ENCODE assay signal across 22 mouse cellular contexts in the genomic region with DNA sequence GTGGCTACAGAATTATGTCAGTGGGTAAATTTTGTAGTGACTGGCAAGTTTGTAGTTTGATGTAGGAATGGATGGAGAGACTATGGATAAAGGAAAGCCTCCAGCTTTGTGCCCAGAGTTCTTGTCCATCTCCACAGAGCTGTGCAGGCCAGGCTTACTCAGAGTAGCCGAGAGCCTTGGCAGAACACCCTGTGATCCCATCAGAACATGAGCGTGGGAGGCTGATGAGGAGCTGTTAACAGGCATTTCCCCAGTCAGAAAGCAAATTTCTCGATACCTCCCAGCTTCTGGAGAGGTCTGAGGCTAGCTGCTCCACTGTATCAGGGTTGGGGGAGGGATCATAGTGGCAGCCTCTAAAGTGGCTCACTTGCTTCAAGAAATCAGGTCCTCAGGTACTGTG.
A peak's percentile ranks its signal among the peaks of the same experiment; 100 is the strongest.
DNase-seq lines count a peak whose midpoint lies in the region; ATAC-seq lines count a peak whose summit lies in the region.
"Had no signal": no experiment of that assay in that cellular context is flagged by ENCODE, and none has a peak within 500 bp of the region (broad histone marks: within the 10 kb centered on the region; RNA-seq: fewer than 3 reads in every experiment).

No protein-coding gene starts in this region.

- H3K4me1 ChIP-seq in embryonic facial prominence, embryonic 10.5 days, result no peaks in the 10 kb centered on the region
- no peaks in the 10 kb centered on the region for H3K4me1 ChIP-seq in kidney, embryonic 14.5 days (ENCODE audit: control insufficient read depth, insufficient read depth, low read length)
- H3K4me1 ChIP-seq: megakaryocyte, embryonic 14.5 days; midbrain, embryonic 15.5 days had no signal

- no peak for ATAC-seq in kidney, embryonic 14.5 days (ENCODE audit: low FRiP score, low TSS enrichment)
- ATAC-seq: forebrain, embryonic 16.5 days; midbrain, embryonic 15.5 days; Patski had no signal

- DNase-seq in lung, adult 18-20 months, result peak; percentile 33 to 54
- no peak for DNase-seq in lung, postnatal 4 days
- peak; percentile 65 for DNase-seq in adipocyte (ENCODE audit: low spot score)
- peak; percentile 54 to 62 for DNase-seq in heart, adult 9 months (ENCODE audit: low spot score in 2 of 2)
- peak; percentile 63 for DNase-seq in lung, postnatal 36 days
- no peak for DNase-seq in embryonic facial prominence, embryonic 10.5 days (ENCODE audit: low spot score)
- DNase-seq: adrenal gland, postnatal 14 days; cerebellum, adult 11 months; cerebellum, postnatal 10 days; kidney, adult 8-10 months; kidney, postnatal 25 days; lung, embryonic 14.5 days; right cerebral cortex, postnatal 14 days; thymus, adult 2 months had no signal

- H3K27me3 ChIP-seq in embryonic facial prominence, embryonic 10.5 days (replicated peaks; ENCODE audit: low read depth, poor library complexity, severe bottlenecking), result no peaks in the 10 kb centered on the region
- no peaks in the 10 kb centered on the region for H3K27me3 ChIP-seq in kidney, embryonic 14.5 days (ENCODE audit: control insufficient read depth, insufficient read depth, low read length)
- H3K27me3 ChIP-seq: megakaryocyte, embryonic 14.5 days; midbrain, embryonic 15.5 days had no signal

- WGBS in embryonic facial prominence, embryonic 10.5 days, result 87% methylated on average over 3 of the region's 3 CpGs
- WGBS in kidney, embryonic 14.5 days, result 69% methylated on average over 3 of the region's 3 CpGs

- H3K36me3 ChIP-seq in embryonic facial prominence, embryonic 10.5 days (replicated peaks), result no peaks in the 10 kb centered on the region
- H3K36me3 ChIP-seq in kidney, embryonic 14.5 days (ENCODE audit: control insufficient read depth, insufficient read depth, low read length), result no peaks in the 10 kb centered on the region
- H3K36me3 ChIP-seq: midbrain, embryonic 15.5 days had no signal

- no peak overlapping the region for H3K27ac ChIP-seq in embryonic facial prominence, embryonic 10.5 days (replicated peaks)
- H3K27ac ChIP-seq in kidney, embryonic 14.5 days (ENCODE audit: low read depth, low read length), result no peak overlapping the region
- H3K27ac ChIP-seq: hindbrain, embryonic 14.5 days; midbrain, embryonic 15.5 days had no signal

- H3K9me3 ChIP-seq in embryonic facial prominence, embryonic 10.5 days, result no peaks in the 10 kb centered on the region
- no peaks in the 10 kb centered on the region for H3K9me3 ChIP-seq in kidney, embryonic 14.5 days (ENCODE audit: control insufficient read depth, low read length)
- H3K9me3 ChIP-seq: midbrain, embryonic 15.5 days had no signal

- no peak overlapping the region for H3K9ac ChIP-seq in kidney, embryonic 14.5 days (ENCODE audit: low read depth, low read length)
- H3K9ac ChIP-seq: hindbrain, embryonic 14.5 days; lung, embryonic 14.5 days; midbrain, embryonic 15.5 days had no signal

- H3K4me3 ChIP-seq in embryonic facial prominence, embryonic 10.5 days, result no peak overlapping the region
- no peak overlapping the region for H3K4me3 ChIP-seq in kidney, embryonic 14.5 days (ENCODE audit: low read length)
- H3K4me3 ChIP-seq: megakaryocyte, embryonic 14.5 days; midbrain, embryonic 15.5 days; myocyte had no signal

- no peak overlapping the region for H3K4me2 ChIP-seq in kidney, embryonic 14.5 days (replicated peaks; ENCODE audit: low read depth, low read length)
- H3K4me2 ChIP-seq: hindbrain, embryonic 14.5 days; liver, embryonic 11.5 days; lung, embryonic 14.5 days; midbrain, embryonic 15.5 days had no signal

Comparison
In these comparisons a context has a peak if more than half of its experiments do, and no peak if none do; other contexts are left out.
1. DNase-seq: peak in lung, adult 18-20 months (2 of 2), adipocyte (single experiment), heart, adult 9 months (2 of 2) and lung, postnatal 36 days (single experiment); none in lung, postnatal 4 days (0 of 2) and embryonic facial prominence, embryonic 10.5 days (single experiment).